Mouse (Mus musculus) CH12.LX (cell line): ENCODE data around the gene Kif22. TPM values are rescaled to one million over a fixed set of nuclear protein-coding genes. Genes with fewer than 3 reads are reported as not detected.
A peak's percentile ranks its signal among the peaks of the same experiment; 100 is the strongest.

ENCODE experiments used
- DNase-seq: peaks from one replicate; pipeline ENCODE4 v3.0.0-alpha.2; 2013; ENCODE audit errors: extremely low read depth
- H3K27ac ChIP-seq: 2 replicates; pipeline ENCODE4 v1.5.1; 2012; ENCODE audit warnings: low read depth, mild to moderate bottlenecking, control low read depth, moderate library complexity; ENCODE audit not compliant: insufficient read depth
- H3K27me3 ChIP-seq: replicated peaks from 2 replicates; pipeline ENCODE3; 2012; ENCODE audit warnings: inconsistent platforms
- H3K36me3 ChIP-seq, 2 experiments: replicated peaks in 1 of 2; 2 replicates each; pipeline versions ENCODE3 to v1.6.1; 2012; ENCODE audit warnings: inconsistent platforms in 1 of 2, low read length in 1 of 2, mild to moderate bottlenecking in 1 of 2, mixed read lengths in 1 of 2, moderate library complexity in 1 of 2; ENCODE audit not compliant: control insufficient read depth in 1 of 2, insufficient read depth in 1 of 2
- H3K4me1 ChIP-seq, 2 experiments: 2 replicates each; pipeline ENCODE4 v1.6.1; 2012; ENCODE audit warnings: inconsistent platforms in 1 of 2, moderate library complexity in 1 of 2; ENCODE audit not compliant: insufficient read depth in 2 of 2, control insufficient read depth in 1 of 2
- H3K4me2 ChIP-seq: 2 replicates; pipeline ENCODE4 v1.6.1; 2012; ENCODE audit warnings: low read depth, mild to moderate bottlenecking, control low read depth; ENCODE audit not compliant: poor library complexity, insufficient read depth, severe bottlenecking
- H3K4me3 ChIP-seq, 3 experiments: fragments of 150-350 bp in 1 of 3; sonication (generic) in 1 of 3; replicated peaks in 1 of 3; 2 replicates each; pipeline versions ENCODE3 to v1.5.1; 2011 to 2012; ENCODE audit warnings: low read depth in 2 of 3, low read length in 2 of 3, mild to moderate bottlenecking in 2 of 3, moderate library complexity in 2 of 3, control low read depth in 1 of 3, improper control_type of control experiment in 1 of 3, inconsistent platforms in 1 of 3, mixed read lengths in 1 of 3; ENCODE audit not compliant: poor library complexity in 1 of 3
- H3K79me2 ChIP-seq: replicated peaks from 2 replicates; pipeline ENCODE4 v1.6.1; 2012; ENCODE audit warnings: mild to moderate bottlenecking, moderate library complexity; ENCODE audit not compliant: control insufficient read depth, poor library complexity, insufficient read depth, severe bottlenecking; ENCODE audit errors: extremely low read depth
- H3K9ac ChIP-seq: 2 replicates; pipeline ENCODE4 v1.6.1; 2012; ENCODE audit warnings: low read depth, mild to moderate bottlenecking, control low read depth, moderate library complexity; ENCODE audit not compliant: insufficient read depth
- H3K9me3 ChIP-seq: replicated peaks from 2 replicates; pipeline ENCODE3; 2012; ENCODE audit warnings: low read length, inconsistent platforms, mixed read lengths
- BHLHE40 ChIP-seq: IDR thresholded peaks from 2 replicates; pipeline ENCODE4 v1.6.1; 2011; ENCODE audit warnings: mild to moderate bottlenecking, low read depth, low read length, improper control_type of control experiment
- CHD1 ChIP-seq: IDR thresholded peaks from 2 replicates; pipeline ENCODE4 v1.6.1; 2012; ENCODE audit warnings: low read depth, low read length, improper control_type of control experiment, inconsistent platforms
- ELF1 ChIP-seq: IDR thresholded peaks from 2 replicates; pipeline ENCODE4 v1.6.1; 2014; ENCODE audit warnings: low read depth, mild to moderate bottlenecking, inconsistent platforms, low read length, improper control_type of control experiment
- EP300 ChIP-seq: IDR thresholded peaks from 2 replicates; pipeline ENCODE4 v1.6.1; 2011; ENCODE audit warnings: low read length, improper control_type of control experiment
- GABPA ChIP-seq: IDR thresholded peaks from 2 replicates; pipeline ENCODE4 v1.6.1; 2012; ENCODE audit warnings: low read depth, low read length, improper control_type of control experiment, inconsistent platforms; ENCODE audit not compliant: insufficient replicate concordance
- HCFC1 ChIP-seq: IDR thresholded peaks from 2 replicates; pipeline ENCODE4 v1.6.1; 2012; ENCODE audit warnings: low read depth, mild to moderate bottlenecking, inconsistent platforms, low read length, improper control_type of control experiment
- IRF4 ChIP-seq: IDR thresholded peaks from 2 replicates; pipeline ENCODE4 v1.6.1; 2014; ENCODE audit warnings: low read depth, mild to moderate bottlenecking, inconsistent platforms, low read length, improper control_type of control experiment
- JUN ChIP-seq: IDR thresholded peaks from 2 replicates; pipeline ENCODE4 v1.6.1; 2011; ENCODE audit warnings: low read depth, mild to moderate bottlenecking, low read length, improper control_type of control experiment, moderate library complexity; ENCODE audit not compliant: insufficient read depth
- JUND ChIP-seq: conservative IDR thresholded peaks from 2 replicates; pipeline ENCODE4 v1.6.1; 2011; ENCODE audit warnings: low read depth, low read length, improper control_type of control experiment
- MAX ChIP-seq: IDR thresholded peaks from 2 replicates; pipeline ENCODE4 v1.6.1; 2011; ENCODE audit warnings: low read length, improper control_type of control experiment
- MAZ ChIP-seq: IDR thresholded peaks from 2 replicates; pipeline ENCODE4 v1.6.1; 2012; ENCODE audit warnings: low read depth, mild to moderate bottlenecking, inconsistent platforms, low read length, improper control_type of control experiment, moderate library complexity
- MEF2A ChIP-seq: IDR thresholded peaks from 2 replicates; pipeline ENCODE4 v1.6.1; 2014; ENCODE audit warnings: low read depth, mild to moderate bottlenecking, inconsistent platforms, low read length, improper control_type of control experiment, borderline replicate concordance
- MXI1 ChIP-seq: IDR thresholded peaks from 2 replicates; pipeline ENCODE4 v1.6.1; 2011; ENCODE audit warnings: mild to moderate bottlenecking, low read depth, low read length, improper control_type of control experiment
- MYC ChIP-seq: IDR thresholded peaks from 2 replicates; pipeline ENCODE4 v1.6.1; 2011; ENCODE audit warnings: low read depth, mild to moderate bottlenecking, improper control_type of control experiment, low read length
- NELFE ChIP-seq: IDR thresholded peaks from 2 replicates; pipeline ENCODE4 v1.6.1; 2011; ENCODE audit warnings: low read depth, low read length, improper control_type of control experiment
- NRF1 ChIP-seq: IDR thresholded peaks from 2 replicates; pipeline ENCODE4 v1.6.1; 2014; ENCODE audit warnings: low read depth, mild to moderate bottlenecking, inconsistent platforms, low read length, improper control_type of control experiment, moderate library complexity
- PAX5 ChIP-seq: IDR thresholded peaks from 2 replicates; pipeline ENCODE4 v1.6.1; 2012; ENCODE audit warnings: low read length, inconsistent platforms, mixed read lengths
- POLR2A ChIP-seq: IDR thresholded peaks from 2 replicates; pipeline ENCODE4 v1.6.1; 2011; ENCODE audit warnings: low read depth, mild to moderate bottlenecking, improper control_type of control experiment, low read length
- POLR2AphosphoS2 ChIP-seq: IDR thresholded peaks from 2 replicates; pipeline ENCODE4 v1.6.1; 2011; ENCODE audit warnings: low read depth, low read length, improper control_type of control experiment
- RAD21 ChIP-seq: IDR thresholded peaks from 2 replicates; pipeline ENCODE4 v1.6.1; 2011; ENCODE audit warnings: low read depth, mild to moderate bottlenecking, low read length, improper control_type of control experiment, moderate library complexity
- RCOR1 ChIP-seq: conservative IDR thresholded peaks from 2 replicates; pipeline ENCODE4 v1.6.1; 2012; ENCODE audit warnings: low read depth, mild to moderate bottlenecking, inconsistent platforms, low read length, improper control_type of control experiment
- SIN3A ChIP-seq: IDR thresholded peaks from 2 replicates; pipeline ENCODE4 v1.6.1; 2012; ENCODE audit warnings: low read length, improper control_type of control experiment, inconsistent platforms
- SMC3 ChIP-seq: IDR thresholded peaks from 2 replicates; pipeline ENCODE4 v1.6.1; 2011; ENCODE audit warnings: low read depth, low read length, improper control_type of control experiment
- TBP ChIP-seq: conservative IDR thresholded peaks from 2 replicates; pipeline ENCODE4 v1.6.1; 2011; ENCODE audit warnings: low read depth, low read length, improper control_type of control experiment
- TCF12 ChIP-seq: IDR thresholded peaks from 2 replicates; pipeline ENCODE4 v1.6.1; 2014; ENCODE audit warnings: low read depth, mild to moderate bottlenecking, inconsistent platforms, low read length, improper control_type of control experiment
- USF2 ChIP-seq: conservative IDR thresholded peaks from 2 replicates; pipeline ENCODE4 v1.6.1; 2011; ENCODE audit warnings: low read depth, low read length, improper control_type of control experiment
- ZKSCAN1 ChIP-seq: IDR thresholded peaks from 2 replicates; pipeline ENCODE4 v1.6.1; 2012; ENCODE audit warnings: low read depth, inconsistent platforms, low read length, improper control_type of control experiment, borderline replicate concordance
- ZMIZ1 ChIP-seq: IDR thresholded peaks from 2 replicates; pipeline ENCODE4 v1.6.1; 2012; ENCODE audit warnings: low read depth, mild to moderate bottlenecking, inconsistent platforms, low read length, improper control_type of control experiment
- dilution Hi-C: fragments of 300-500 bp; cut with MboI; formaldehyde crosslinking; loops from 2 replicates; pipeline ENCODE4 v1.14.3; 2020; ENCODE audit warnings: low sequenced_read_pairs; ENCODE audit not compliant: extremely low pct_unique_long_range_greater_than_20kb, extremely low pct_ligation_motif_present
- in situ Hi-C: fragments of 300-500 bp; cut with MboI; formaldehyde crosslinking; loops from 3 replicates; pipeline ENCODE4 v1.14.3; 2019; ENCODE audit warnings: low sequenced_read_pairs, low pct_ligation_motif_present, low pct_unique_long_range_greater_than_20kb, mixed read lengths
- polyA plus RNA-seq: library from polyadenylated mRNA; unstranded; fragments of >175 nt; gene quantifications from 2 replicates; pipeline ENCODE4 v1.2.1, GENCODE M21; 2012; ENCODE audit warnings: low read depth; ENCODE audit not compliant: insufficient read length
- total RNA-seq, 2 experiments: library from RNA; depleted of rRNA; stranded (reverse); fragments of 300-350 nt in 1 of 2; fragments of >200 nt in 1 of 2; gene quantifications; 2 replicates each; pipeline ENCODE4 v1.2.3; 2012 to 2014

Gene Kif22
- total and polyA plus RNA-seq, 3 experiments, result 54.2 to 86.2 (median 58.1) TPM

- H3K79me2 ChIP-seq, result peaks cover 14% of the 10 kb centered on the region
These were observed 26.2 kb downstream of the Kif22 start for GRCm38 (mm10) chr7:127016081-127016480.

GRCm38 (mm10) chr7:127014993-127015392 is 27.3 kb downstream of the Kif22 start:
- no peak for DNase-seq
- H3K4me1 ChIP-seq, result peaks cover 22 to 72% of the 10 kb centered on the region in 2 experiments; a peak in 3 of 4 replicates
- TF ChIP-seq USF2 (no peak), MEF2A (no peak), JUND (no peak), IRF4 (no peak), EP300 (no peak), RAD21 (no peak), JUN (no peak), RCOR1 (no peak), TCF12 (no peak), ZKSCAN1 (no peak), CHD1 (no peak), POLR2AphosphoS2 (no peak), SMC3 (no peak), SIN3A (no peak), GABPA (no peak), TBP (no peak), NRF1 (no peak), PAX5 (no peak)
- dilution Hi-C loops (no loop called here), in situ Hi-C loops (loop anchor here (5.0 to 10.0 kb wide), 2 partner anchors 53 to 310 kb away; partner anchors contain the start of gene Coro1a)
- peak overlapping the region; percentile 2; the same call in 1 of the 2 replicates for H3K27ac ChIP-seq
- H3K9ac ChIP-seq, result peak overlapping the region; percentile 52; the same call in 1 of the 2 replicates
- peaks cover 6 to 50% of the 10 kb centered on the region in 2 experiments for H3K36me3 ChIP-seq
- H3K27me3 ChIP-seq, result no peaks in the 10 kb centered on the region
- H3K9me3 ChIP-seq, result no peaks in the 10 kb centered on the region
- H3K79me2 ChIP-seq, result peaks cover 14% of the 10 kb centered on the region
- H3K4me3 ChIP-seq, result peak overlapping the region in 1 of 3 experiments; percentile 25
- peak overlapping the region; percentile 77 for H3K4me2 ChIP-seq

More at GRCm38 (mm10) chr7:127016081-127016480, 26.2 kb downstream of the Kif22 start:
- in situ Hi-C loops, result loop anchor here (5.0 to 10.0 kb wide), 2 partner anchors 54 to 311 kb away; partner anchors contain the start of gene Coro1a
- no peaks in the 10 kb centered on the region for H3K27me3 ChIP-seq
- H3K27ac ChIP-seq, result peak overlapping the region; percentile 80
- H3K4me1 ChIP-seq, result peaks cover 22 to 70% of the 10 kb centered on the region in 2 experiments; a peak in 3 of 4 replicates
- dilution Hi-C loops, result no loop called here
- DNase-seq, result peak; percentile 89
- peak overlapping the region; percentile 77 for H3K4me2 ChIP-seq
- H3K4me3 ChIP-seq, result peak overlapping the region; percentile 65 to 92 (median 89)
- H3K9ac ChIP-seq, result peak overlapping the region; percentile 91
- peaks cover 6 to 50% of the 10 kb centered on the region in 2 experiments for H3K36me3 ChIP-seq
- no peaks in the 10 kb centered on the region for H3K9me3 ChIP-seq
- TF ChIP-seq MYC (peak; percentile 83), TCF12 (peak; percentile 63), NRF1 (peak; percentile 52; the same call in 1 of the 2 replicates), CHD1 (no peak; the same call in 1 of the 2 replicates), MAX (peak; percentile 72), MXI1 (peak; percentile 71), MAZ (0 out of 2 replicates have a peak, but pooled peaks have one; percentile 58), TBP (peak; percentile 80), RCOR1 (no peak), NELFE (peak; percentile 73), BHLHE40 (peak; percentile 60; the same call in 1 of the 2 replicates), HCFC1 (no peak), SIN3A (peak; percentile 64; the same call in 1 of the 2 replicates), ELF1 (peak; percentile 50; the same call in 1 of the 2 replicates), USF2 (no peak), POLR2A (peak; percentile 79), ZMIZ1 (0 out of 2 replicates have a peak, but pooled peaks have one; percentile 20)
